Mouse (Mus musculus) embryo, embryonic 10 days (tissue): ENCODE measurements around the gene Nlgn2.
A peak's percentile ranks its signal among the peaks of the same experiment; 100 is the strongest.

Experiments
- DNase-seq: peaks from one replicate; pipeline ENCODE4 v3.0.0-alpha.2; 2015; ENCODE audit warnings: low spot score

Gene Nlgn2

DNA sequence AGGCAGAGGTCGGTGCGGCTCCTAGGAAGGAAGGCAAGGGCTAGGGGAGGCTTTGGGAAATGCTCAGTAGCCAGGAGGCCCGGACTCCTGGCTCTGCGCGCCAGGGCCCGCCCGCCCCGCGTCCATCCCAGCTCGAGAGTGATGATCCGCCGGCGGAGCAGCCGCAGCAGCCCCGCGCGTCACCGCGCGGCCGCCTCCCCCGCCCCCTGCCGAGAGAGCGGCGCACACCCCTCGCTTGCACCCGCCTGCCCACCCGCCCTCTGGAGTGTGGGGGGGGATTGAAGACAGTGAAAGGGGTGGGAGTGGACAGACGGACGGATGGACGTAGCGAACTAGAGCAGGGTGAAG lies at the start of gene Nlgn2:
Gene Nlgn2 (minus strand): TSS at position 181 of the 348 bp plus-strand sequence.
- no peak for DNase-seq

DNA sequence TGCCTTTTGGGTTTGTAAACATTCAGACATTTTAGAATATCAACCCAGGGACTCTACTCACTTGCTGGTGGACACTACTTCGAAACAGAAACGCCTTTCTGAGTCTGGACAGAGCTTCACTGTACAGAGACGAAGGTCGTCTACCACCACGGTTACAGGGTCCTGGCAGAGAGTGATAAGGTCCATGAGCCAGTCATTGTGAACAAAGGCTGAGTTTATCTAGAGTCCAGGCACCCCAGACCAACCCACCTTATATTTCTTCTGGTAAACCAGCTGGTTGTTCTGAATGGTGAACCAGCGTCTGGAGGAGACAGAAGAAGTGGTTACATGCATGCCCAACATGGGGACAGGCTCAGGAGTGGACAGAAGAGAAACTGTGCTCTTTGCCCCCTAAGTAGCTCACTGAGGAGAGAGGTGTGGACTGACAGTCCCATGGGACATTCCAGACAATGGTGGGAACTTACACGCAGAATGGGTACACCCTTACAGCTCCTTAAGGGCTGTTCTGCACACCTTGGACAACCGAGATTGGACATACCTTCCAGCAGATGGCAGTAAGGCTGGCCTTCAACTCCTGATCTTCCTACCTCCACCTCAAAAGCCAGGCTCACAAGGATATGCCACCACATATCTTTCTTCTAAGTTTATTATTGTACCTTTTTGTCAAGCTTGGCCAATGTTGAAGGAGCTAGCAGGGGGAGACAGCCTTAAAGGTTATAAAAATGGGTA lies 49.5 kb upstream of the Nlgn2 start:
- DNase-seq = peak; percentile 40

DNA sequence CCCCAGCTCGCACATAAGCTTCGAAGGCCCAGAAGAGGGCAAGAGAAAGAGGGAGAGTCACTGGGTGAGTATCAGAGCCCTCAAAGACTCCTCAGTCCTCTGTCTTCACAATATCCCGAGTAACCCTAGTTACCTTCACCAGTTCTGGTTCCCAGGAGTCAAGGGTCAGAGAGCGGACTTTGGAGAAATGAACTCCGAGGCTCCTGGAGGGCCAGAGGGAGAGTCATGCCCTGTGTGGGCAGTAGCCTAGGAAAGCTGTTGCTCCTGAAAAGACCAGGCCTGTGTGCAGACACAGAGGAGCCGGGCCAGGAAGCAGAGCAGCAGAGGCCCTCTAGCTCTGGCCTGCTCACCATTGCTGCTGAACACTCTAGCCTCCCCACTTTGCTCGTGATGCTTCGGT lies 47.1 kb upstream of the Nlgn2 start:
- DNase-seq = no peak

DNA sequence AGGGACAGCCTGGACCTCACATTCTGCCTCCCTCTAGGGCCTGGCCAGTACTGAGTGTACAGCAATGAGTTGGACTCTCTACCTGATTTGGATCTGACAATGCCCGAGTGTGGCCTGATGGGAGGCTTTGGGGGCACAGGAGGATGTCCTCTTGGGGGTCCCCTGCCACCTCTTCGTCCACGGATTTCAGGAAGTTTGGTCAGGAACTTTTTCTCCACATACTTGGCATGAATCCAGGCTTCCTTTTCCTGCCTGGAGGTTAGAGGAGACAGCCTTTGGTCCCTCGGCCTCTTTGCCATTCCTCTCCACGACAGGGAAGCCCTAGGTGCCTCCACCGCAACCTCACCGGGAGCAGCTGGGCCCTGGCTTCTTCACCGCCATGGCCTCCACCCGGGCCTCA lies 46.7 kb upstream of the Nlgn2 start:
- no peak for DNase-seq

DNA sequence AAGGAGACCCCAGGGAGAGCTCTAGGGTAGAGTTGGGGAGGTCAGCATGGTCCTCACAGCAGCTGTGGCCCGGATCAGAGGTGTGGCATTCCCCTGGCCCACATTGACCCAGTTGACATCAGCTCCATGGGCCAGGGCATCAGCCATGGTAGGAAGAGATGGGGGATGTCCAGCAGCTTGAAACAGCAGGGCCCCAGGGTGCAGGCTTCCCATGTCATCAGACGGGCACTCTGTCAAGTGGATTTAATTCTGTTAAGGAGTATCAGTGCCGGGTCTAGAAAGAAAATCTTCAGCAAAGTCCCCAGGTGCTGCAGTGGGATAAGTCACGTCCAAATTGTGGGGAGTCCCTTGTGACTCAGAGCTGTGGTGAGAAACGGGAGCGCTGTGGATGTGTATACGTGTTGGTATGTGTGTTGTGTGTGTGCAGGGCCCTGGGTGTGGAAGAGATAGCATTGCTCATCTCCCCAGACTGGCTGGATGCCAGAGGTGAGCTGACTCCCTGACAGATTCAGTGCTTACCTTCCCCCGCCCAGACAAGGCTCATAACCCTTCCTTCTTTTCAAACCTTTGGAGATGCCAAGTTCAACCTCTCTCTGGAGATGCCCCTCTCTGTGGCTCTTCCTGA lies 46.1 kb upstream of the Nlgn2 start:
- DNase-seq = no peak

DNA sequence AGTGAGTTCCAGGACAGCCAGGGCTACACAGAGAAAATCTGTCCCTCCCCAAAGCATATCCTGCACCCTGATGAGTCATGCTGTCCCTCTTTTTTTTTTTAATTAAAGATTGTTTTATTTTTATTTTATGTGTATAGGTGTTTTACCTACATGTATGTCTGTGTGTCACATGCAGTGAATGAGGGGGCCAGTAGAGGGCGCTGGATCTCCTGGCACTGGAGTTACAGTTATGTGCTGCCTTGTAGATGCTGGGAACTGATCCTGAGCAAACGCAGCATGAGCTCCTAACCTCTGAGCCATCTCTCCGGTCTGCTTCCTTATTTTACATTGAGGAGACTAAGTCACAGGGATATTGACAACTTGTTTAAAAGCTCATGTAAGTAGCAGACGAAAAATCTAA lies 45.5 kb upstream of the Nlgn2 start:
- no peak for DNase-seq

DNA sequence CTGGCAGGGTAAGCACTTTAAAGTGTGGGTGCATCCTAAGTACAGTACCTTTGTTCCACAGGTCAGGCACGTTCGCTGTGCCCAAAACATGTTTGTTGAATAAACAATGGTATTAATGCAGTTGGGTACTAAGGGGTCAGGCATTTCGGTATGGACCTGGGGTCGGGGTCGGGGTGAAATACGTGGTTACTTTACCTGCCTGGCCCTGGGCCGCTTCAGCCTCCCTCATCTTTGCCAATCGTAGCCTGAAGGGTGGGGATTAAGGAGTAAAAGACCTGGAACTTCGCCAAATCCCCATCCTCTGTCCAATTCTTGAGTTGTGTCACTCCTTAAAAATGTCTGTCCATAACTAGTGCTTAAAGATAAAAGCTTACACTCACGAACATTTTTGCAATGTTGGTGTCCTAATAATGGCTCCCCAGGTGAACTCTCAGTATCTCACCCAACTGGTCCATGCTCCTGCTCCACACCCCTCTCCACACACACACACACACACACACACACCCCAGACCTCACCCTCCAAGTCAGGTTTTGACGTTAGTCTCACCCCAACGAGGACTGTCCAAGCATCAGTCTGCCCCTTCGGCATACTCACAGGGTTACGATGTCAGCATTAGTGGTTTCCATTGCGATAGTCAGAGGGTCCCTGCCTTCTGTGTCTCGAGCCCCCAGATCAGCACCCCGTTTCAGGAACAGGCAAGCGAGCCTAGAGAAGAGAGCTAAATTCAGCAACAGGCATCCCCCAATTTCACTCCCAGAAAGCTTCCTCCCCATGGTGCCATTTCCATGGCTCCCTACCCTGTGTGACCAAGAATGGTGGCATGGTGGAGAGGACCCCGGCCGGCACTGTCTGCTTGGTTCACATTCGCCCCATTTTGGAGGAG lies 44.4 kb upstream of the Nlgn2 start:
- DNase-seq = no peak

DNA sequence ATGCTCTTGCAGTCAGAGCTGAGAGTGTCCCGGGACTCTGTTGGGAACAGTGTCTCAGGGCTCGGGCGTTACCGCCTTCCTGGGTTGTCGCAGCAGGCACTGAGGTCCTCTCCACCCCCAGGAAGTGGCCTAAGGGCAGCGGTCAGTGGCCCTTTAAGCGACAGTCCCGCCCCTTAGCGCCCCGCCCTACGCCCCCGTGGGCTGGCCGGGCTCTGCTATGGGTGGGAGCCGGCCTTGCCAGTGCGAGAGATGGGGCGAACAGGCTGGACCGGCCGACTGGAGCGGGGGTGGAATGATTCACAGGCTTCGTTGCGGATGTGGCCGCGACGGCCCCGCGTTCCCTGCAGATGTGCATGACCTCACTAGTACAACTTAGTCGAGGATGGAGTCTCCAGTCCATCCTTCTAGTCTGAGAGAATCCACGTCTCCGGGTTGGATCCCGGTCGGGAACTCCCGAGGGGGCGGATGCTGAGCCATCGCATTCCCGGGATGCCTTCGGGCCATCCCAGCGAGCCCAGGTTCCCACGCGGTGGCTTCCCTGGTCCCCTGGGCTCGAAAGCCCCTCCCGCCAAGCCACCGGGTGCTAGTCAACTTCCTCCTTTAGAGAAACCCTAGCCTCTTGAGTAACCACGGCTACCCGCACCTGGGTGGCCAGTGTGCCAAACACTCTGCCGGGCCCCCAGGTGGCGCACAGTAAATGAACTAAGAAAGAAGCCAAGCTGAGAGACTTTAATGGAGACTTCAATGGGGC lies 43.4 kb upstream of the Nlgn2 start, which contains the start of gene Kctd11:
Gene Kctd11 (minus strand): TSS at position 554 of the 751 bp plus-strand sequence.
- peak; percentile 90 for DNase-seq

DNA sequence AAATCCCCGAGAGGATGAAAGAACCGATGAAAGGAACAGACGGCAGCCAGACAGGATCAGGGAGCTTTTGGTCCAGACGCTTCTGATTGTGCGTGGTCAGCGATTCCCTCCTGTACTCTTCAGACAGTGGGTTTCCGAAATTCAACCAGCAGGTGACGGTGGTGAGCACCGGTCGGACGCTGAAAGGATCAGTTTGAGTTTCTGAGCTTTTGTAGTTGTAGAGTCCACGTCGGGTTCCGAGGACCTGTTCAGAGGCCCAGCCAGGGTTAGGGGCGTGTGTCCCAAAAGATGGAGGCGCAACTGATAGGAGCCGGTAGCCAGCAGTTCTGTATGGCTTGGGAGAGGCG lies 42.9 kb upstream of the Nlgn2 start:
- peak; percentile 85 for DNase-seq

DNA sequence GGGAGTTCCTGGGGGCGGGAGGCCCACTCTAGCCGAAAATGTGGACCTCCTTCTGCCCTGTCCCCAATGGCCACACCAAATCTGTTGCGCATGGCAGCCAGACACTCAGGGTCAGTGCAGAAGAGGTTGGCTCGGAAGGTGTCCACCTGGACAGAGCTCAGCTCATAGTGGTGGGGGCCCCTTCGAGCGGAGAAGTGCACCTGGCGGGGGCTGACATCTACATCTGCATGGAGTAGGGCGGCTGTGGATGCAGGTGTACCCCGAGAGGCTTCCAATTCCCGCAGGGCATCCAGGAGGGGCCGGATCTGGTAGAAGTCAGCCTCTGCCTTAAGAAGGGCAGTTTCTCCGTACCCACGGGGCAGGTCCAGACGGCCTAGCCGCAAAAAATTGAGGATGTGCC lies 42.1 kb upstream of the Nlgn2 start:
- DNase-seq = no peak

DNA sequence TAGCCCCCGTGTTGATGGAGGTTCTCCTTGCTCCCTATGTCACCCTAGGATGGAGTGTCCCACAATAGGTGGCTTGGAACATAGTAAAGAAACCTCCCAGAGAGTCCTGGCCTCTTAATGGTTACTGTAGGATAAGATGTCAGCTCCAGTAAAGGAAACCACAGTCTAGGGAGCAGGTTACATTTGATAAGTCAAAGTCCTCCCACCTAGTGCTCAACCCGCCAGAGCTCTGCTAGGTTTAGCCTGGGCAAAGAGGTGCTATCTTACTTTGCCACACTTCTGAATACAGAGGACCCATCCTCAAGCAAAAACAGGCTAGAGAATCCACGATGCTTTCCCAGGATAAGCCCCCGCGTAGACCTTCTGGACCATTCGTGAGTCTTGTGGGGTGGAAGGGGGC lies 41.4 kb upstream of the Nlgn2 start:
- no peak for DNase-seq

DNA sequence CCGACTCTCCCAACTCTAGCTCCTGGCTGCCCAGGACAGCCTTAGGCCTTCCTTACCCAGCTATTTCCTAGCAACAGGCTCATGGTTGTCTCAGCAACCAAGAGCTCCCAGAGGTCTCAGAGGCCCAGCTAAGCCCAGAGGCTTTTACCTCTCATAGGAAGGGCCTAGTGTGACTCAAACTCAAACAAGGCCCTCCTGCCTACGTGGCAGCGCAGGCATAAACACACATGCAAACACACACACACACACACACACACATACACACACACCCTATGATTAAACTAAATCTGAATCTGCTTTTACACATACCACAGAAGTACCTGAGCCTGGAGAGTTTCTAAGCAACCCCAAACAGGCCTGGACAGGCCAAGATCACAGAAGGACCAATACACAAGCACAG lies 40.8 kb upstream of the Nlgn2 start:
- DNase-seq = no peak

DNA sequence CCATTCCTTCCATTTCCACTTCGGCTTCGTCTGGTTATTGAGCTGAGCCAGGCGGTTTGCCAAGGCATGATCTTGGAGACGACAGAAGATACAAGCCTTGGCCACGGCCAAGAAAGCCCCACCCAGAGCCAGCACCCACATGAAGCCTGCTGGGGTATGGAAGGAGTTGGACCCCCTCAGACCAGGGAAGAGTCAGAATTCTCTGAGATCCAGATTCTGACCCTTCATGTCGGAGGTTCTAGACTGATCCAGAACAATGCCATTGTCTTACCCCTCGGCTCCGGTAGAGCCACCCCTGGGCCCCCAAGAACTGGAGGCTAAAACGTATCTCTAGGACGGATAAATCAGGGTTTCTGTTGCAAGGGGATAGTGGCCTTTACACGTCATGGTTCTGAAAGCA lies 40.3 kb upstream of the Nlgn2 start, which contains the start of gene Tmem95:
Gene Tmem95 (minus strand): TSS at position 141 of the 400 bp plus-strand sequence.
- DNase-seq = no peak

DNA sequence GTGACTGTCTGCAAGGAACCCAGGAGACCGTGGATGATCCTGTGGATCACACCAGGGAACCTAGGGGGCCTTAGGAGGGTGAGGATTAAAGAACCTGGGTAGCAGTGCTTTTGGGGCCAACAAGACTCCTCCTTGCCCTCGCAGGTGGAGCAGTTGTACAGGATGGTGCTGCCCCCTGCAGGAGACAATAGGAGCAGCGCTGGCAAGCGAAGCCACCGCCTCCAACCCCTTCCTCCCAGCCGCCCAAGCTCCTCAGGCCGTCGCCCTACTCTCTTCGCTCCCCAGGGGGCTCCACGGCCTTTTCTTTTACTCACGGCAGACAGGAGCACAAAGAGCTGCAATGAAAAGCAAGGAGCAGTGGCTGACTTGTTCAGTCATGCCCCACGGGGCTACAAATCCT lies 39.3 kb upstream of the Nlgn2 start:
- peak; percentile 91 for DNase-seq

DNA sequence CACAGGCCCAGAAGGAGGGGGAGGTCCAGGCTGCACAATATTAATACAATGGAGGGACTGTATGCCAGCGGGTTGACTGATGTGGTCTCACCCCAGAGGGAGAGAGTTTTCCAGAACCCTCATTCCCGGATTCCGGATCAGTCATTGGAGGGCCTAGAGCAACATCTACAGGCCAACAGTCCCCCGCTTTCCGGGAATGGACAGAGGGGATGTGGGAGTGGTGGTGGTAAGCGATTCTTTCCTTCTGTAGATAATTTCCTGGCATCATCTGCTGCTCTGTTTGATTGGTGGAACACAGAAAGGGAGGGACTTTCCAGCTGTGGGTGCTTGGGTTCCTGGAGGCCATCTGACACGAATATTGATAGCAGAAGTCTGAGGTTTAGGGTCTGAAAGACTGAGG lies 38.6 kb upstream of the Nlgn2 start:
- DNase-seq = no peak

DNA sequence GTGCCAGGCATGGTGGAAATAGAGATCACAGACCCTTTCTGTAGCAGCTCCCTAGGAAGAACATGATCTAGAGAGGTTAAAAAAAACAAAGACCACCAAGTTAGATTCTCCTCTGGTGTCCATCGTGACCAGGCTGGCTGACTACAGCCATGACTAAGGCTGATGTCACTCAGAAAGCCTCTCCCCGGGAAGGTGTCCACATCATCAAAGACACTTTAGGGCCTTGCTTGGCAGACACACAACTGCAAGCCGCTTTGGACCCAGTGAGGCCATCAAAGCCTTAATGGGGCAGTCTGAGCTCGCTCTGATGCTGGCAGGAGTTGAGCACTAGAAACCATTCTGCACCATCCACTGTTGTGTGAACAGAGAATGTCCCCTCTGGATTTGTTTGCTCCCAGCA lies 34.9 kb upstream of the Nlgn2 start:
- DNase-seq = no peak

DNA sequence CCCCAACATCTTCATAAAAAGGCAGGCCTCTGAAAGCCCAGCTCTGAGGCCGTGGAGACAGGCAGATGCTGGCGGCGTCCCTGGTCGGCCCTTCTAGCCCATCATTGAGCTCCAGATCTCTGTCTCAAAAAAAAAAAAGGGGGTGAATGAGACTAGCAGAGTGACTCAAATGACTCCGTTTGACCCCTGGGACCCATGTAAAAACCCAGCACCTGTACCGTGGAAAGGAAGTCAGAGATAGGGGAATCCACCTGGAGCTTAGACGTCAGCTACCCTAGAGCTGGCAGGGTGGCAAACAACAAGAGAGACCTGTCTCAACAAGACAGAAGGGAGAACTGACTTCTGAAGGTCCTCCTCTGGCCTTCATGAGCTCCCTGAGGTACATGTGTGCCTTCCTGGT lies 34.2 kb upstream of the Nlgn2 start:
- no peak for DNase-seq

DNA sequence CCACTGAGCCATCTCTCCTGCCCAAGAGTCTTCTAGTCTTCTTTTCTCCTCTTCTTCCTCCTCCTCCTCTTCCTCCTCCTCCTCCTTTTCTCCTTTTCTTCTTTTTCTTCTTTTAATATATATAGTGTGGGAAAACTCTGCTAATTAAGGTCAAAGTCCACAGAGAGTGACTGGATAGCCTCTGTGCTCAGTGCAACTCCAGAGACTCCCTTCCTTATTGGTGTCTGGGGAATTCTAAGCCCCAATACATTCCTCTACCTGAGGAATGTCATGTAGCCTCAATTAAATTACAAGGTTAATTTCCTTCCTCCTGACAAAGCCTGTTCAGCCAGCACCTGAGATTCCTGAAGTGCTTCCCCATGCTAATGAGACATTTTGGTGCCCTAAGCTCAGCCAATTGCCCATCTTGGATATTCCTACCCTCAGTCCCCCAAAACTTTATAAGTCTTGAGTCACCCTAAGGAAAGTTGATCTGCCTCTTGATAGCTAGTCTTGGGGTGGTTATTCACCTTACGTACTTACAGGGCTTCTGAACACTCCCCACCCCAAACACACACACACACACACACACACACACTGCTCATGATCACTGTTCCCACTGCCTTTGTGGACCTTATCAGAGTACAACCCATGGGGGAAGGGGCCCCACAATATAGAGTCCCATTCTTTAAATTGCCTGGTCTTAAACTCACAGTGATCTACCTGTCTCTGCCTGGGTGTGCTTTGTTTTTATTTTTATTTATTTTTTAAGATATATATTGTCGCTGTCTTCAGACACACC lies 32.9 kb upstream of the Nlgn2 start:
- no peak for DNase-seq

DNA sequence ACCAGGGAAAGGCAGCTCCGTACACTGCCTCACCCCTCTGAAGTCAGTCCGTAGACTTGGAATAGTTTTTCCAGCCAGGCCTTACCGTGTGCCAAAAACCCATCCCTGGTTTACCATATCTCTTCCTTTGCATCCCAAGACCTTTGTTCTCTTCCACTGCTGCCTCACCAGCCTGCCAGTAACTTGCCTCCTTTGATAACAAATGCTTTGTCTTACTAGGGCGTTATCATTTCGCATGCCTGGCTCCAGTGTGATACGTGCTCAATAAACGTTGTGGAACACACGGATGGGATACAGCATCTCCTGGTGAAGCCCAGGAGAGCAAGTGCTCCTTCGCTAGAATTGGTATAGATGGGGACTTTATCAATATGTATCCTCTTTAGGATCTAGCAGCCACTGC lies 29.8 kb upstream of the Nlgn2 start:
- DNase-seq = no peak

DNA sequence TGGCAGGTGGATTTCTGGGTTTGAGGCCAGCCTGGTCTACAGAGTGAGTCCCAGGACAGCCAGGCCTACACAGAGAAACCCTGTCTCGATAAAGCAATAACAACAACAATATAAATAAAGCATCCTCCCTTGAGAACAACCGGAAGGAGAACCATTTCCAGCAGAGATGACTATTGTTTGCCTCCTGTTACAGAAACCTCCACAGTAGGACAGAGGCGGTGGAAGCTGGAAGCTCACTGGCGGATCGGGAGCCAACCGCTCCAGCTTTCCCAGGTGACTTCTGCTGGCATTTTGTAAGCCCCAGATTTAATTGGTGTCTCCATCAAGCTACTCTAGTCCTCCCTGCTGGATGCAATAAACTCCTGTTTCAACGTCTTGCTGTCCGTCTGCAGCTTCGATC lies 28.0 kb upstream of the Nlgn2 start:
- no peak for DNase-seq

DNA sequence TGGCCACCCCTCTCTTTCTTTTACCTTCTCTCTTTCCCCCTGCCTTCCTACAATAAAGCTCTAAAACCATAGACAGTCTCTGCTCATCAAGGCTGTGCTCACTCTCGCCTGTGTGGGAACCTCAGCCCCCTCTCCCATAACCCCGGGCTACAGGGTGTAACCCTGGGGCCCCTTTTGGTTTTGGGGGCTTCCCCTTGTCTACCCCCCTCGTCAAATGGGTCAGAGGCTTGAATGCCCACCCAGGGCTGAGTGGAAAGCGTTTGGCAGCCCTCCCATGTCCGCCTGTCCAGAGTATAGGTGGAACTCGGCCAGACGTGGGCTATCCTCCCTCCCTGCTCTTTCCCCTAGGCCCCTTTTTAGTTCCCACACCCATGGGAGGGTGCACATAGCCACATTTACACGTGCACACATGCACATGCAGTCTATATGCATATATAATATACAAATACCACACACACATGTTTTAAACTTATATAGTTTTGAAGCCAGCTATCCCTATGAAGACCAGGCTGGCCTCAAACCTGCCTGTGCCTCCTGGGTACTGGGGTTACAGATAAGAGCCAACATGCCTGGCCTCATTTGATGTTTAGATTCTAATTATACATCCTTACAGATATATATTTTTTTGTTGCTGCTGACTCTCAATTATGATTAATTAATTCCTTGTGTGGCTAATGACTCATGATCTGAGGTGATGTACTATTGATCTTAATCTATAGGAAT lies 26.7 kb upstream of the Nlgn2 start:
- no peak for DNase-seq
